Mouse (Mus musculus) natural killer cell, adult 2 months (primary cell): Measurements from ENCODE around the gene Hdac10.

ENCODE experiments used
- DNase-seq, 2 experiments: peaks; one replicate each; pipeline ENCODE4 v3.0.0; 2022; ENCODE audit warnings: low spot score in 2 of 2

The Hdac10 gene

GRCm38 (mm10) chr15:89074613-89075477 is 53.7 kb downstream of the Hdac10 start, which contains the start of gene Trabd:
TSS of gene Trabd (plus strand) at chr15:89075124.
- no peak for DNase-seq

- DNase-seq, result no peak
Observed at GRCm38 (mm10) chr15:89073993-89074603, 54.4 kb downstream of the Hdac10 start.
